Mouse (Mus musculus) heart, postnatal 0 days (tissue): ENCODE results near the gene Naa38.

Source experiments
- CTCF ChIP-seq: IDR thresholded peaks from 2 replicates; pipeline ENCODE4 v1.5.1; 2016; ENCODE audit warnings: antibody characterized with exemption, control low read depth, low read depth
- EP300 ChIP-seq: IDR thresholded peaks from 2 replicates; pipeline ENCODE4 v1.6.1; 2016; ENCODE audit warnings: antibody characterized with exemption, low read depth

- TF ChIP-seq CTCF (peak; percentile 87), EP300 (no peak)
Measured at GRCm38 (mm10) chr11:69431829-69432639, 36.7 kb downstream of the Naa38 start.
